Mouse (Mus musculus): ENCODE results near the gene Acaa1b. TPM values are rescaled to one million over a fixed set of nuclear protein-coding genes. Genes with fewer than 3 reads are reported as not detected.

Gene Acaa1b
- polyA plus RNA-seq, 1 experiment from 2014 or later, result 2.3 TPM

DNA sequence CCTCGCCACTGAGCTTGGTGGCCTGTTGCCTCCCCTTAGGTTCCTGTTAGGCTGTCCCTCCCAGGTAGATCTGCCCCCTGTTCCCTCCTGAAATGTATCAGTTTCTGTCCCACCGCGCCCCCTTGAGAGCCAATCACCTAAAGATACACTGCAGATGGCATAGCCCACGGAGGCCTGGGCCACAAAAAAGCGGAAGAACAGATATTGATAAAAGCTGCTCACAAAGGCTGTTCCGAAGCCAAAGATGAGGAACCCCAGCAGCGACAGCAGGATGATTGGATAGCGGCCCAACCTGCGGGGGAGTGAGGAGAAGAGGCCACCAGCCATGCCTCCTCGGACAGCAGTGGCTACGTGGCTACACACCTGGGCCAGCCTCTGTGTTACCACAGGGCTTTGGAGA lies 22.4 kb upstream of the Acaa1b start:
- no peaks in the 10 kb centered on the region for H3K9me3 ChIP-seq (replicated peaks; ENCODE audit: control insufficient read depth, low read length)
- no peak for ATAC-seq (ENCODE audit: insufficient read depth, low FRiP score)
- no peaks in the 10 kb centered on the region for H3K27me3 ChIP-seq (ENCODE audit: control insufficient read depth, insufficient read depth, low read length)
- H3K4me1 ChIP-seq (ENCODE audit: control insufficient read depth, insufficient read depth, low read length), result peaks cover 8% of the 10 kb centered on the region; the same call in 1 of the 2 replicates
- no peak overlapping the region for H3K9ac ChIP-seq (ENCODE audit: low read length)
- WGBS, result 83% methylated on average over 11 of the region's 11 CpGs
- H3K27ac ChIP-seq (ENCODE audit: low read length), result no peak overlapping the region
- no peak overlapping the region for H3K4me2 ChIP-seq (ENCODE audit: low read depth, low read length)
- H3K36me3 ChIP-seq (ENCODE audit: control insufficient read depth, insufficient read depth, low read length), result no peaks in the 10 kb centered on the region
- H3K4me3 ChIP-seq (replicated peaks; ENCODE audit: low read length), result no peak overlapping the region

DNA sequence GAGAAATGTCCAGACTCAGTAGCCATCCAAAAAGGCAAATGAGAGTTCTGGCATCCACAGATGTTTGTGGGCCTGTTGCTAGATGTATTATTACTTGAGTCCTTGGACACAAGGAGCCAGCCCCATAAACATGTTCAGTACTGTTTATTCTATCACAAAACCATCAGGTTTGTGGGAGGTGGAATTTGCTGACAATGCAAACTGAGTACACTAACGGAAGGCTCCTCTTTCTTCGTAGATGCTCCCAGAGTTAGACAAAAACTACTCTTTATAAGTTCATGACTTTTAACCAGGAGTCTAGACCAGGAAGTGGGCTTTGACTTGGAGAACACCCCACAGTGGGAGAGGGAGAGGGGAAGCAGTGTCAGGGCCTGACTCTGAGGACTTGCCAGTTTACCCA lies 10.7 kb upstream of the Acaa1b start:
- Histone ChIP-seq H3K4me1 (ENCODE audit: control insufficient read depth, insufficient read depth, low read length) (no peaks in the 10 kb centered on the region), H3K4me2 (ENCODE audit: low read depth, low read length) (no peak overlapping the region), H3K27me3 (ENCODE audit: control insufficient read depth, insufficient read depth, low read length) (no peaks in the 10 kb centered on the region), H3K27ac (ENCODE audit: low read length) (no peak overlapping the region), H3K9ac (ENCODE audit: low read length) (no peak overlapping the region), H3K4me3 (replicated peaks; ENCODE audit: low read length) (no peak overlapping the region), H3K9me3 (replicated peaks; ENCODE audit: control insufficient read depth, low read length) (no peaks in the 10 kb centered on the region), H3K36me3 (ENCODE audit: control insufficient read depth, insufficient read depth, low read length) (no peaks in the 10 kb centered on the region)
- ATAC-seq (ENCODE audit: insufficient read depth, low FRiP score), result no peak
- 86% methylated on average over 2 of the region's 2 CpGs for WGBS

DNA sequence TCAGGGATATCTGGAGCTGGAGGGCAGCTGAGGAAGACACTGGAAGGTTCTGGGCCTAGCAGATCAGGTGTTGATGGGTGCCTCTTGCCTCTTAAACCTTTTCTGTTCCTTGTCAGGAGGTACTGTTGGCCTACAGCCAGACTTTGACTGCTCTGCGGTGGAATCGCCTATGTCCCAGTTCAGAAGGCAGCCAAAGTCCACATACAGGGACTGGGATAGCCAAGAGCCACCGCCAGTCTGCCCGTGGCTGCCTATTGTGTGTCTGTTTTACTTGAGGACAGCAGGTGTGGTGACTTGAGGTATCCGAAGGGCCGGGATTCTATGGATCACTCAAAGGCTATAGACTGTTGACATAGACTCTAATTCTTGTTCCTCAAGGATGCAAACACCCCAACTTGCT lies 8.7 kb upstream of the Acaa1b start:
- H3K4me2 ChIP-seq (ENCODE audit: low read depth, low read length), result no peak overlapping the region
- ATAC-seq (ENCODE audit: insufficient read depth, low FRiP score), result no peak

DNA sequence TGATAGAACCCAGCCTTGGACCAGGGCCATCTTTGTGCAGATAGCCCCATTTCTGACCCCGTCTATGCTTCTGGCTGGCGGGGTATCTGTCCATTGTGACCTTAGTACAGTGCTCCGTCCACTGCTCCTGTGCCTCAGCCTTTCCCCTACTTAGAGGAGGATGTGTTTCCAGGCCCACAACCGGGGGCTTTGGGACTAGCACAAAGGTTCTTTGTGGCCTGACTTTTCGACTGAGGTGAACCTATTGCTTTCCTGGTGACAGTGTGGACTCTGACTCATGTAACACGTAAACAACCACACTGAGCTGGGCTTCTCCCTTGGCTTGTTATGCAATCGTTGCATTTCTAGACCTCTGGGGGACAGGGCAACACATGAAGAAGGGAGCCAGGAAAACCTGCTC lies 7.8 kb upstream of the Acaa1b start:
- H3K27ac ChIP-seq (ENCODE audit: low read length), result no peak overlapping the region
- no peak overlapping the region for H3K9ac ChIP-seq (ENCODE audit: low read length)
- ATAC-seq (ENCODE audit: insufficient read depth, low FRiP score), result no peak
- WGBS, result 82% methylated on average over 7 of the region's 7 CpGs
- H3K36me3 ChIP-seq (ENCODE audit: control insufficient read depth, insufficient read depth, low read length), result no peaks in the 10 kb centered on the region
- H3K4me3 ChIP-seq (replicated peaks; ENCODE audit: low read length), result no peak overlapping the region
- no peaks in the 10 kb centered on the region for H3K4me1 ChIP-seq (ENCODE audit: control insufficient read depth, insufficient read depth, low read length)
- no peaks in the 10 kb centered on the region for H3K27me3 ChIP-seq (ENCODE audit: control insufficient read depth, insufficient read depth, low read length)
- no peaks in the 10 kb centered on the region for H3K9me3 ChIP-seq (replicated peaks; ENCODE audit: control insufficient read depth, low read length)
- H3K4me2 ChIP-seq (ENCODE audit: low read depth, low read length), result no peak overlapping the region

More for the DNA sequence above, 8.7 kb upstream of the Acaa1b start:
- Histone ChIP-seq H3K4me3 (replicated peaks; ENCODE audit: low read length) (no peak overlapping the region), H3K4me1 (ENCODE audit: control insufficient read depth, insufficient read depth, low read length) (no peaks in the 10 kb centered on the region), H3K27ac (ENCODE audit: low read length) (no peak overlapping the region), H3K27me3 (ENCODE audit: control insufficient read depth, insufficient read depth, low read length) (no peaks in the 10 kb centered on the region), H3K9me3 (replicated peaks; ENCODE audit: control insufficient read depth, low read length) (no peaks in the 10 kb centered on the region), H3K36me3 (ENCODE audit: control insufficient read depth, insufficient read depth, low read length) (no peaks in the 10 kb centered on the region), H3K9ac (ENCODE audit: low read length) (no peak overlapping the region)
- WGBS, result 88% methylated on average over 6 of the region's 6 CpGs

DNA sequence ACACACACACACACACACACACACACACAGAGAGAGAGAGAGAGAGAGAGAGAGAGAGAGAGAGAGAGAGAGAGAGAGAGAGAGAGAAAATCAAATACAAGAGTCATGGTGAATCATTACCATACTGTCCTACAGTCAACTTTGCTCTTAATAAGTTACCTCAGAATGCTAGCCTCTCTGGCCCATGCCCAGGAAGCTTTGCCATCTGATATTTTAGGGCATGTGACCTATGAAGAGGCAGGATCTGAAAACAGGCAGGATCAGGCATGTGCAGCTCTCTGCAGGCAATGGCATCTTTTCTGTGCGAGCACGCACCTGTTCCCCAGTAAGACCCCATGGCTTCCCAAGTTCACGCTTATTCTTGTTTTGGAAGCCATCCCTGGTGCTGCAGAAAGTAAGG lies 3.8 kb upstream of the Acaa1b start:
- H3K4me2 ChIP-seq (ENCODE audit: low read depth, low read length), result no peak overlapping the region
- H3K9ac ChIP-seq (ENCODE audit: low read length), result no peak overlapping the region
- ATAC-seq (ENCODE audit: insufficient read depth, low FRiP score), result no peak
- 90% methylated on average over 3 of the region's 3 CpGs for WGBS
- H3K4me1 ChIP-seq (ENCODE audit: control insufficient read depth, insufficient read depth, low read length), result no peaks in the 10 kb centered on the region
- no peak overlapping the region for H3K27ac ChIP-seq (ENCODE audit: low read length)
- H3K9me3 ChIP-seq (replicated peaks; ENCODE audit: control insufficient read depth, low read length), result no peaks in the 10 kb centered on the region
- H3K4me3 ChIP-seq (replicated peaks; ENCODE audit: low read length), result no peak overlapping the region
- no peaks in the 10 kb centered on the region for H3K27me3 ChIP-seq (ENCODE audit: control insufficient read depth, insufficient read depth, low read length)
- no peaks in the 10 kb centered on the region for H3K36me3 ChIP-seq (ENCODE audit: control insufficient read depth, insufficient read depth, low read length)

DNA sequence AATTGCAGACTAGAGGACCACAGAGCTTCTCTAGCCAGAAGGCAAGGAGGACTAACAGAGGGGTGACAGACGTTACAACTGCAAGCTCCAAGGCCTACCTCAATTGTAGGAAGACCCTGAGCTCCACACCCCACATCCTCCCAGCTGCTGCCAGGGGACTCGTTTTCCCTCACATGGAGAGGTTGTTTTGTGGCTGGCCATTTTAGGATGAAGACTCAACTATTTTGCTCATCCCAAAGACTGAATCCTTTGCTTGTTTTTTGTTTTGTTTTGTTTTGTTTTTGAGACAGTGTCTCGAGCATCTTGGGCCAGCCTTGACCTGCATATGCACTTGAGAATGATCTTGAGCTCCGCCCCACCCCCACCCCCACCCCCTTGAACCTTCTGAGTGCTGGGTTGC lies 2.0 kb upstream of the Acaa1b start, which contains the start of gene Gm47289:
Gene Gm47289, plus strand, starts transcription at position 301 of the 400 bp plus-strand sequence.
- H3K4me3 ChIP-seq (replicated peaks; ENCODE audit: low read length), result no peak within 1 kb of the TSS
- WGBS, result 50% methylated on average over 4 of the region's 4 CpGs
- no peak within 1 kb of the TSS for H3K4me2 ChIP-seq (ENCODE audit: low read depth, low read length)
- ATAC-seq (ENCODE audit: insufficient read depth, low FRiP score), result no peak
- no peaks in the 10 kb centered on the region for H3K27me3 ChIP-seq (ENCODE audit: control insufficient read depth, insufficient read depth, low read length)
- H3K4me1 ChIP-seq (ENCODE audit: control insufficient read depth, insufficient read depth, low read length), result no peaks in the 10 kb centered on the region
- H3K9ac ChIP-seq (ENCODE audit: low read length), result no peak within 1 kb of the TSS
- no peaks in the 10 kb centered on the region for H3K9me3 ChIP-seq (replicated peaks; ENCODE audit: control insufficient read depth, low read length)
- H3K36me3 ChIP-seq (ENCODE audit: control insufficient read depth, insufficient read depth, low read length), result no peaks in the 10 kb centered on the region
- no peak within 1 kb of the TSS for H3K27ac ChIP-seq (ENCODE audit: low read length)

DNA sequence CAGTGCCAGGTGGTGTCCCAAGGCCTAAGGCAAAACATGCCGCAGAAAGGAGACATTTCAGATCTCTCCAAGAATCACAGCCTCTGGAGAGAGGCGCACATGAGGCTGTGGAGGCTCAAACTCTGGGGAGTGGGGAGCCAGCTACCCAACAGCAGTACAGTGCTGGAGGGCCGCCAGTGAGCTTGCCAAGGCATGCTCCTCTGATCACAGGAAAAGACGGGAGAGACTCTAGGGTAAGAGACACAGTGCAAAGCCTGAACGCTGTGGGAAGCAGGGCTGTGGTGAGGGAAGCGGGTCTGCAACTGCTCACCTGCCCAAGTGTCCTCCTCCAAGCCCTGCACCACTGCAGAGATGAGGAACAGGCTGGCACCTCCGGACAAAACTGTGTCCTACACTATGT lies 1.1 kb downstream of the Acaa1b start:
- Histone ChIP-seq H3K4me3 (replicated peaks; ENCODE audit: low read length) (no peak overlapping the region), H3K9me3 (replicated peaks; ENCODE audit: control insufficient read depth, low read length) (no peaks in the 10 kb centered on the region), H3K4me2 (ENCODE audit: low read depth, low read length) (no peak overlapping the region; the same call in 1 of the 2 replicates), H3K9ac (ENCODE audit: low read length) (no peak overlapping the region), H3K27ac (ENCODE audit: low read length) (no peak overlapping the region), H3K36me3 (ENCODE audit: control insufficient read depth, insufficient read depth, low read length) (no peaks in the 10 kb centered on the region), H3K4me1 (ENCODE audit: control insufficient read depth, insufficient read depth, low read length) (no peaks in the 10 kb centered on the region), H3K27me3 (ENCODE audit: control insufficient read depth, insufficient read depth, low read length) (no peaks in the 10 kb centered on the region)
- WGBS, result 49% methylated on average over 7 of the region's 7 CpGs
- ATAC-seq (ENCODE audit: insufficient read depth, low FRiP score), result no peak

DNA sequence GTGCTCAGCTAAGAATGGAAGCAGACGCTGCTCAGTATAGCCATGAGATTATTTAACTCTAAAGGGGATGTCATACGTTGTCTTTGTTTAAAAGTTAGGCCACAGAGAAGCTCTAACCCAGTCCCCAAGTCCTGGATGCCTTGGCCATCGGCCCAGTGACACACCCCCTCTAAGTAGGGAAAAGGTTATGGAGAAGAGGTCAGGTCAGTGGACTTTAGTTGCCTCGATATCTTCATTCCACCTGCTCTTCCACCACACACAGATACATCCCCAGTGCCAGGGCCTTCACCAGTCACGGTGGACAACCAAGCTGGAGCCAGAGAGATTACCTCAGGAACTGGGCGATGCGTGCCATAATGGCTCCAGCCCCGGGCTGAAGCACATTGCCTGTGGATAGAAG lies 1.5 kb downstream of the Acaa1b start:
- 78% methylated on average over 8 of the region's 8 CpGs for WGBS

DNA sequence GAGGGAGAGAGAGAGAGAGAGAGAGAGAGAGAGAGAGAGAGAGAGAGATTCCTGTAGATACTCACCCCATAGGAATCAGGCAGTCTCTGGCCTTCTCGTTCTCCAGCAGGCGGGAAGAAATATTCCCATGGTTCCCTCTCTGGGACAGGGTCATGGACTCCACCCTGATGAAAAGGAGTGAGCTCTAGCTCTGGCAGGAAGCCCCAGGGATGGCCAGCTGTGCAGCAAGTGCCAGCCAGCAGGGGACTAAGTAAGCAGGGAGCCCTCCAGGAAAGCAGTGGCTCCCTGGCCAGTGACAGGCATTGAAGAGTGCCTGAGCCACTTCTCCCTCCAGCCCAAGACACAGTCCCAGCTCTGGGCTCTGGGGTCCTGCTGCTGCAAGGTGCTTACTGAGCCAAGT lies 5.1 kb downstream of the Acaa1b start:
- WGBS, result 54% methylated on average over 2 of the region's 2 CpGs

More for the DNA sequence above, 1.5 kb downstream of the Acaa1b start:
- Histone ChIP-seq H3K4me1 (ENCODE audit: control insufficient read depth, insufficient read depth, low read length) (no peaks in the 10 kb centered on the region), H3K9ac (ENCODE audit: low read length) (no peak overlapping the region), H3K9me3 (replicated peaks; ENCODE audit: control insufficient read depth, low read length) (no peaks in the 10 kb centered on the region), H3K4me3 (replicated peaks; ENCODE audit: low read length) (no peak overlapping the region), H3K27ac (ENCODE audit: low read length) (no peak overlapping the region), H3K4me2 (ENCODE audit: low read depth, low read length) (no peak overlapping the region), H3K36me3 (ENCODE audit: control insufficient read depth, insufficient read depth, low read length) (no peaks in the 10 kb centered on the region), H3K27me3 (ENCODE audit: control insufficient read depth, insufficient read depth, low read length) (no peaks in the 10 kb centered on the region)
- ATAC-seq (ENCODE audit: insufficient read depth, low FRiP score), result no peak

DNA sequence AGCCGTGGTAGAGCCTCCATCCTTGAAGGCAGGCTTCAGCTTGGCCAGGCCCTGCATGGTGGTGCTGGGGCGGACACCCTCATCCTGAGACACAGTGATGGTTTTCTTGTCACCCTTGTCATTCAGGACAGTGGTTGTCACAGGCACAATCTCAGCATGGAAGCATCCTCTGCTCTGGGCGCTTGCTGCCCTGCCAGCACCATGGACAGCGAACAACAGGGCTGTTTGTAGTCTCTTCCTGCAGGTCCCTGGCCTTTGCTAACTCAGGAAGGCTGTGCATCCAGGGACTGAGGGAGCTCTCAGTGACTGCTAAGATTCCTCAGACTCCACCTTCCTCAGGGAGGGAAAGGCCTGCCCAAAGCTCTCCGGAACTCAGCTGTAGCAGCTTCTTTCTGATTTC lies 7.3 kb downstream of the Acaa1b start:
- ATAC-seq (ENCODE audit: insufficient read depth, low FRiP score), result no peak
- 23% methylated on average over 5 of the region's 5 CpGs for WGBS
- Histone ChIP-seq H3K4me3 (replicated peaks; ENCODE audit: low read length) (no peak overlapping the region), H3K27ac (ENCODE audit: low read length) (no peak overlapping the region), H3K4me1 (ENCODE audit: control insufficient read depth, insufficient read depth, low read length) (no peaks in the 10 kb centered on the region), H3K4me2 (ENCODE audit: low read depth, low read length) (no peak overlapping the region), H3K9me3 (replicated peaks; ENCODE audit: control insufficient read depth, low read length) (no peaks in the 10 kb centered on the region), H3K9ac (ENCODE audit: low read length) (no peak overlapping the region), H3K36me3 (ENCODE audit: control insufficient read depth, insufficient read depth, low read length) (no peaks in the 10 kb centered on the region), H3K27me3 (ENCODE audit: control insufficient read depth, insufficient read depth, low read length) (no peaks in the 10 kb centered on the region)

More for the DNA sequence above, 5.1 kb downstream of the Acaa1b start:
- no peaks in the 10 kb centered on the region for H3K4me1 ChIP-seq (ENCODE audit: control insufficient read depth, insufficient read depth, low read length)
- no peaks in the 10 kb centered on the region for H3K27me3 ChIP-seq (ENCODE audit: control insufficient read depth, insufficient read depth, low read length)
- no peak overlapping the region for H3K27ac ChIP-seq (ENCODE audit: low read length)
- ATAC-seq (ENCODE audit: insufficient read depth, low FRiP score), result no peak
- H3K9me3 ChIP-seq (replicated peaks; ENCODE audit: control insufficient read depth, low read length), result no peaks in the 10 kb centered on the region
- no peak overlapping the region for H3K4me2 ChIP-seq (ENCODE audit: low read depth, low read length)
- no peak overlapping the region for H3K4me3 ChIP-seq (replicated peaks; ENCODE audit: low read length)
- H3K36me3 ChIP-seq (ENCODE audit: control insufficient read depth, insufficient read depth, low read length), result no peaks in the 10 kb centered on the region
- no peak overlapping the region for H3K9ac ChIP-seq (ENCODE audit: low read length)

All from stomach, embryonic 16.5 days (tissue).